Mouse (Mus musculus) left cerebral cortex, adult 9 months (tissue): ENCODE results near the gene Bend5.

ENCODE experiments used
- DNase-seq, 2 experiments: peaks; one replicate each; pipeline ENCODE4 v3.0.0; 2022; ENCODE audit warnings: low spot score in 2 of 2

Gene Bend5

GRCm38 (mm10) chr4:111442435-111443238, 27.8 kb downstream of the Bend5 start:
- peak in 1 of 2 experiments; percentile 43 for DNase-seq

GRCm38 (mm10) chr4:111443906-111444615, 29.3 kb downstream of the Bend5 start:
- peak in 1 of 2 experiments; percentile 43 for DNase-seq

- no peak for DNase-seq
These were observed 29.9 kb downstream of the Bend5 start for GRCm38 (mm10) chr4:111444616-111445160.

DNA sequence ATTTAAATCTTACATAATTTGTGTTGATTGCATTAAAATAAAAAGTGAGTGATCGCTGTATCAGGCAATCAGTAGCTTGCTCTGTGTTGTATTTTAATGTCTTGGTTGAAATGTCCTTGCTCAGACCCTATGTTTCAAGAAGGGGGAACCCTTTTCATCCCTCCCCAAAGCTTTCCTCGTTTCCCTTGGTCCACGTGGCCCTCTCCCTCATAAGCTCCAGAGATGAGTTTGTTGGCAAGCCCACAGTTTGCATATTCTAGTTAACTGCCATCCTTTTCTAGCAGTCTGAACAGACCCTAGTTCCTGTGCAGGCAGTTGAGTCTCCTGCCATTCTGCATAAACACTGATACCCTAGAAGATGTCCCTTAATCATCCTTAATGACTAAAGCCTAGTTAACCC, 33.1 kb downstream of the Bend5 start:
- no peak for DNase-seq

DNA sequence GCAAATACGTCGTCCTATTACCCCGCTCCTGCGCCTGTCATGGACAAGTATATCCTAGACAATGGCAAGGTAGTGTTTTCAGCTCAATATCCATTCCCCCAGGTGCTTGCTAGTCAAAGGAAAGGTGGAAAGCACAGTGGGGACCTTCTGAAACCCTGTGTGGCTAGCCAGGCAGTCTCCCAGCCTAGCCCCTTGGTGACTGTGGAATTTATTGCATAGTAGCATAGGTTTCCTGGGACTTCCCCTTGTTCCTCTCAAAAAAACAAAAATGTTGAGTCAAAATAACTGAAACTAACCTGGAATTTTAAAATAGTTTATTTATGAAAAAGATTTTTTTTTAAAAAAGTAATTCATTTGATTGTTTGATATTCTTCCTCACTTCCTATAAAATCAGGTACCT, 33.8 kb downstream of the Bend5 start:
- DNase-seq, result no peak

- DNase-seq, result no peak
These were observed 34.8 kb downstream of the Bend5 start for GRCm38 (mm10) chr4:111449442-111450199.

GRCm38 (mm10) chr4:111451283-111451918, 36.6 kb downstream of the Bend5 start:
- no peak for DNase-seq

DNA sequence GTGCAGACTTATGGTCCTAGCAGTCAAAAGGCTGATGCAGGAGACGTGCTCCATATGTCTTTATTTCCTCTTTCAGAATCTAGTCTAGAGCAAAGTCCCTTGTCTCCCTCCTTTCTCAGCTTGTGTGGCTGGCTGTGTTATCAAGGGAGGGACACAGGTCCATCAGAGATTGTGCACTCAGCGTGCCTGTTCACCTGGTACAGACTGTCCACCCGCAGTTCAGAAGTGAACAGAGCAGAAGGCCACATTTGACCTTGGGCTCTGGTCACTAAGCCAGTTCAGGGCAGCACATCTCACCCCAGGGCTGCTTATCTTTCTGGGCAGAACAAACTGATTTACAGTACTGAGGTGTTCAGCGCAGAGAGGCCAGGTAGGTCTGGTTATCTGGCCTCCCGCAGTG, 37.4 kb downstream of the Bend5 start:
- no peak for DNase-seq

- no peak for DNase-seq
These were observed 38.5 kb downstream of the Bend5 start for GRCm38 (mm10) chr4:111453275-111453674.

DNA sequence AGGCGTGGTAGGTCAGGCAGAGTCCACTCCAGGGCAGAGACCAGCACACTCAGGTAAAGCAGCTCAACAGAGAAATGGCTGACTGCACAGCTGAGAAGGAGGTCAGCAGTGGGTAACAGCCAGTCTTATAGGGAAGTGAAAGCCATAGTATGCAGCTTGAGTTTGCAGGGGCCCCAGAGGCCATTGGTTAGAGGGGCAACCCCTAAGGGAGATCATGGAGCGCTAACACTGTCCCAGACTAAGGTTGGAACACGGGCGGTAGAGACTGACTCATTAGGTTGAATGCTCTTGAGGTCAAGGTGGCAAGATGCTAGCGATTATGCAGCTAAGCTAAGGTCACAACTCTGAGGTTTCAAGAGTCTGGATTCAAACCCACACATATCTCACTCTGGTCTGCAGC, 40.8 kb downstream of the Bend5 start:
- DNase-seq, result no peak

GRCm38 (mm10) chr4:111457568-111457967, 42.8 kb downstream of the Bend5 start:
- no peak for DNase-seq

- no peak for DNase-seq
These were observed 52.5 kb downstream of the Bend5 start for GRCm38 (mm10) chr4:111467293-111467773.

GRCm38 (mm10) chr4:111467796-111468195, 53.0 kb downstream of the Bend5 start:
- DNase-seq, result no peak

DNA sequence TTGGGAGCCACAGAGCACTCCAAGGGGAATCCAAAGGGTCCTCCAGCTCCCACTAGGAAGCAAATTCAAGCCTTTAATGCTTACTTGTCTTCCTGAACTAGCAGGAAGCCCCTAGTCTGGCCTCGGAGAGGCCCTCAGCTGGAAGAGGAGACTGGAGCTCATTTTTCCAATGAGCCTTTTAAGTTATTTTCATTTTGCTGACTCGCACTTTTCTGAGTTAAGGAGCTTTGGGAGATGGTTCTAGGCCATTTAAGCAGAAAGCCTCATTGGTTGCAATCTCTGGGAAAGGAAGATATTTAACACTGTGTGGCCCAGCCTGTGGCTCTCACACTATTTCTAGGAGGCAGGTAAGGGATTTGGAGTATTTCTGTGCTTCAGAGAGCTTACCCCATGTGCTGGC, 55.0 kb downstream of the Bend5 start:
- no peak for DNase-seq

DNA sequence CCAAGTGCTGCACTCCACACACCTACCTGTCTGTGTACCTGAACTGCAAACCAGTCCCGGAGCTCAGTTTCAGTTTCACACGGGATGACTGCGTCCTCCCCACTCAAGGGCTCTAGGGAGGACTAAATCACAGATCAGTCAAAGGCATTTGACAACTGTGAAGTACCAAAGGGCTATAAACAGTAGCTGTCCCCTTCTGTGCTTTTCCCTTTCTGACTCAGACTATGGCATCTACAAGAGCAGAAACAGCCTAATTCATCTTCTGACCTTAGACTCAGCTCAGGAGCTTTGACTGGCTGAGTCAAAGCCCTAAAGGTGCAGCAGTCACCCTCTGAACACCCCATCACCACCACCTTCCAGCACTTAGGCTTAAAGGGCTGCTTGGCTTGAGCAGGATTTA, 56.9 kb downstream of the Bend5 start:
- no peak for DNase-seq

DNA sequence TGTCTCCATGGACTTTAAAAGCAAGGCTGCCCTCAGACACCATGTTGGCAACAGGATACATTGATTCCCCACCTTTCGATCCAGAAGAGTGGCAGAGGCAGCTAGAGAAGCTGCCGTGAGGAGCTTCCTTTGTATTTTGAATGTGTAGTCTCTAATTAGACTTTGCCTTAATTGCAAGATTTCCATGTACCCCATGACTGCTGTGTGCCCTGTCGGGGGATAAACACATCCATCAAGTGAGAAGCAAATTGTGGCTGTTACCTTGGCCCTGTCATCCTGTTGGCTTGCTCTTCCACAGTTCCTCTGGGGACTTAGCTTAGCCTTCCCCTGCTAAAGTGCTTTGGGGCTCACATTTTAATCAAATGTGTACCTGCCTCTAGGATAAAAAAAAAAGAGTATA, 57.7 kb downstream of the Bend5 start:
- DNase-seq, result no peak

- no peak for DNase-seq
These were observed 58.2 kb downstream of the Bend5 start for GRCm38 (mm10) chr4:111473014-111473413.

DNA sequence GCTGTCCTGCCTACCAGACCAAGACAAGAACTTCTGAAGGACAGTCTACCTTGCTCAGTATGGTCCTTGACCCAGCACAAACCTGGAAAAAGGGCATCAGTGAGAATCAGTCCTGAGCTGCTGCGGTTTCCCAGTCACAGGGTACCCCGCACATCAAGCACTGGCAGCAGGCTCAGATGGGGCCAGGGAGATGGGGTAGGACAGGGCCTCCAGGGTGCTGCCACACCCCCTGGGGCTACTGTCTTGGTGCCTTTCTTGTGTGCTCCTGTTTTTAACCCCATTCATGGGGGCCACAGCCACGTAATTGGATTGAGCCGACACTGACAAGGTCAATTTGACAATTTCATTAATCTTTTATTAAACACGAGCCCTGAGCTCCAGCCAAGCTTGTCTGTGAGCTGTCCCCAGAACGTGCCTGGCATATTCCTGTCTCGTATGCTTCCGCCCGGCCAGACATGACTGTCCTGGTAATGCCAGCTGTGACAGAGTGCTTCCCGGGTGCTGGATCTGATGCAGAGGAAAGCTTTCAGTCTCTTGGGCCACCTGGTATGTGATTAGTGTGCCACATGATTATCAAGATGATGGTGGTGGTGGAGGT, 60.7 kb downstream of the Bend5 start:
- no peak for DNase-seq

DNA sequence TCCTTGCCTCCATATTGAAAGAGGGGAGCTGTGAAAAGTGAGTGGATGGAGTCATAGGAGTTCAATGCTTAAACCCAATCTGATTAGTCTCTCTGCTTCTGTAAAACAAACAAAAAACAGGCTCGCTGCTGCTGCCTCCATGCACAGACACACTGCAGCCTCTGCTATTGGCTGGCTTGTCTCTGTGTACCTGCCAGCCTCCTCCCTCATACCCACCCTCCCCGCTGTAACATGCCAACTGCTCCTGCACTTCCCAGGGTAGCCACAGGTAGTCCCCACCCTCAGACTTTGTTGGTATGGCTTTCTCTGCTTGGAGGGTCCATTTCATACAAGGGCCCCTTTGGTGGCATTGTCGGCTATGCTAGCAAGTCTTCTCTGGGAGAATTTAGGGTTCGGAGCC, 62.7 kb downstream of the Bend5 start:
- DNase-seq, result no peak

DNA sequence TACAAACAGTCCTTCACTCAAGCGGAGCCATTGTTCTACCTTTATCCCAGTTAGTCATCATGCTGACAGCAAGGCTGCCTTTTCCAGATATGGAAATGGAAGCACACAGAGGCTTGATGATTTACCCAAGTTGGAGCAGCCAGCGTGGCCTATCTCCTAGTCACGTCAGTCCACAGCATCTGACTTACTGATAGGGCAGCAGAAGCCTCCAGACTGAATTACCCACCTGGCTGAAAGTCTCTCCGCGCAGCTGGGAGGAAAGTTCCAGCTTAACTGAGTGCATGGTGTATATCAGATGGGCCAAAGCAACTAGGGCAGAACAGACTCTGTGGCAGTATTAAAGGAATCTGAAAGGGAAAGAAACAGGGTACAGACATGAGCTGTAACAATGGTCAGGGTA, 68.7 kb downstream of the Bend5 start:
- no peak for DNase-seq

DNA sequence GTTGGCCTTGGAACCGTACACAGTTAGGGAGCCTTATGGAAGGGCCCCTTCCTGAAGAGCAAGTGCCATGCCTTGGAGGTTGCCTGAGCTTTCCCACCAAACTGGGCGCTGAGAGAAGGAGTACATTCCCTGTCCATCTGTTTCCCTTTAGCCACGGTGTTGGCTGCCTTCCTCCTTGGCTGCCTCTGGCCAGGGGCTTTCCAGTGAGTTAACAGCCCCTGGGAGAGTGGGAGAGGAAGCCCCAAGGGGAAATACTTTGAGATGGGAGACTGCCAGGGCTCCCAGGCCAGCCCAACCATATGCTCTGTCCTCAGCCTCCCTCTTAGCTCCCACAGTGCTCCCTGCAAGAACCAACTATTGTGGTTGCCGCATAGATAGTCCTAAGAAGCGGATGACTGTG, 70.4 kb downstream of the Bend5 start:
- DNase-seq, result no peak
